8 mouse cellular contexts compared by ENCODE assay signal in the genomic region with DNA sequence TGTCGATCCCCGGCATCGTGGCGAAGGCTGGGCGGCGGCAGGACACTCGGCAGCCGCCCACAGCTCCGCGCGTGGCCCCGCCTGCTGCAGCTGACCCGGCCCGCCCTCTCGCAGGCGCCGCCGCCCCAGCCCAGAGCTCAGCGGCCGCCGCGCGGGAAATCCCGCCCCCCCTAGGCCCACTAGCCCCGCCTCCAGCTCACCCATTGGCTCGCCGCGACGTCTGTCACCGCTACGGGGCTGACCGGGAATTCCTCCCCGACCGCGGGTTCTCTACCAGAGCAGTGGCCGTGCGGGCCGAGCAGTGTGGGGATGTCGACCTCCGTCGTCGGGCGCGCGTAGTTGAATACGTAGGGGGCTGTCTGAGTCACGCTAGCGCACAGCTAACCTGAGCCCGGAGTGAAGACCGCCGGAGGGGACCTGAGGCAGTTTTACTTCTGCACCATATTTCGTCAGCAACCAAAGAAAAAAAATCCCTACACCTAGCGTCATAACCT. TPM values are rescaled to one million over a fixed set of nuclear protein-coding genes. Genes with fewer than 3 reads are reported as not detected.
A peak's percentile ranks its signal among the peaks of the same experiment; 100 is the strongest.
DNase-seq lines count a peak whose midpoint lies in the region; ATAC-seq lines count a peak whose summit lies in the region.

No protein-coding gene starts in this region.

- WGBS in hindbrain, embryonic 15.5 days: under 1% methylated on average over 42 of the region's 53 CpGs
- 0% methylated on average over 33 of the region's 53 CpGs for WGBS in macrophage (ENCODE audit: missing documents)

- peaks cover 21% of the 10 kb centered on the region for H3K4me1 ChIP-seq in hindbrain, embryonic 15.5 days (replicated peaks)

- H3K27me3 ChIP-seq in hindbrain, embryonic 15.5 days: no peaks in the 10 kb centered on the region

- peak overlapping the region; percentile 73 for H3K4me2 ChIP-seq in hindbrain, embryonic 15.5 days

- peak; percentile 99 for ATAC-seq in hindbrain, embryonic 15.5 days (ENCODE audit: low FRiP score, low read depth)

- no peaks in the 10 kb centered on the region for H3K36me3 ChIP-seq in hindbrain, embryonic 15.5 days
- H3K36me3 ChIP-seq in macrophage (ENCODE audit: inconsistent target): no peaks in the 10 kb centered on the region

- peak overlapping the region; percentile 90 for H3K4me3 ChIP-seq in hindbrain, embryonic 15.5 days
- H3K4me3 ChIP-seq in macrophage (ENCODE audit: inconsistent target): peak overlapping the region; percentile 58

- peaks cover 45% of the 10 kb centered on the region for H3K79me2 ChIP-seq in macrophage (ENCODE audit: inconsistent target)

- no peaks in the 10 kb centered on the region for H3K9me3 ChIP-seq in hindbrain, embryonic 15.5 days

- peak overlapping the region; percentile 96 for H3K9ac ChIP-seq in hindbrain, embryonic 15.5 days

- H3K27ac ChIP-seq in hindbrain, embryonic 15.5 days (replicated peaks): peak overlapping the region; percentile 95
- H3K27ac ChIP-seq in macrophage: peak overlapping the region; percentile 31

- peak; percentile 87 for DNase-seq in T-cell, adult 2 months (ENCODE audit: low spot score)
- peak; percentile 98 for DNase-seq in cerebellum, postnatal 36 days
- peak; percentile 94 to 96 for DNase-seq in frontal cortex, postnatal 36 days (ENCODE audit: low spot score in 2 of 2)
- peak; percentile 96 to 100 for DNase-seq in left cerebral cortex, adult 18-20 months (ENCODE audit: low spot score in 2 of 2)
- peak; percentile 95 for DNase-seq in right cerebral cortex, adult 18-20 months
- peak; percentile 98 for DNase-seq in urinary bladder, postnatal 10 days (ENCODE audit: low spot score)

RNA-seq across cellular contexts. Expression of gene Appl1, which starts 0.5 kb away (rescaled TPM):
- 51.5 and 58.6 TPM in 2 replicates for polyA plus RNA-seq in hindbrain, embryonic 15.5 days (2015; fragmentation: Nextera tagmentation; extraction: Ambion mirVana)
- 10 to 100 TPM; 65.7 to 70.5 TPM for total RNA-seq in left cerebral cortex, adult 18-20 months (2021)
- total RNA-seq in macrophage (2018; cell fraction: chromatin; rRNA removed): 100 to 1,000 TPM in 8 of 26 experiments, 10 to 100 TPM in 18; 49.3 to 326 (median 80.6) TPM
- total RNA-seq in macrophage (2018; cell fraction: cytosol; rRNA removed): 10 to 100 TPM; 13.3 to 31.5 (median 19.2) TPM
- 100 to 1,000 TPM in 4 of 26 experiments, 10 to 100 TPM in 22; 27.7 to 142 (median 49.4) TPM for total RNA-seq in macrophage (2018; cell fraction: nucleus; rRNA removed)
- polyA plus RNA-seq in macrophage (2018): 13.9 to 18.6 TPM (median 15.8 TPM) in 3 replicates

RNA-seq across cellular contexts. Expression of gene Hesx1, which starts 23.7 kb away (rescaled TPM):
- polyA plus RNA-seq in hindbrain, embryonic 15.5 days (2015; fragmentation: Nextera tagmentation; extraction: Ambion mirVana): 0.16 and 0.33 TPM in 2 replicates
- total RNA-seq in left cerebral cortex, adult 18-20 months (2021): not detected
- total RNA-seq in macrophage (2018; cell fraction: chromatin; rRNA removed): 1 to 10 TPM in 6 of 26 experiments, under 1 TPM in 3, not detected in 17; 0.77 to 2.6 (median 1.2) TPM
- 1 to 10 TPM in 19 of 26 experiments, under 1 TPM in 7; 0.38 to 4.6 (median 1.8) TPM for total RNA-seq in macrophage (2018; cell fraction: cytosol; rRNA removed)
- total RNA-seq in macrophage (2018; cell fraction: nucleus; rRNA removed): 1 to 10 TPM in 11 of 26 experiments, under 1 TPM in 5, not detected in 10; 0.63 to 3.7 (median 1.2) TPM
- 0.42 to 1.4 TPM (median 1.3 TPM) in 3 replicates for polyA plus RNA-seq in macrophage (2018)

Comparison
In these comparisons a context has a peak if more than half of its experiments do, and no peak if none do; other contexts are left out.
1. Peak in every context shown above with its lines: DNase-seq, ATAC-seq, H3K4me3 ChIP-seq and H3K27ac ChIP-seq.